Mouse (Mus musculus) limb, embryonic 14.5 days (tissue): ENCODE data around the gene Stard13. TPM values are rescaled to one million over a fixed set of nuclear protein-coding genes. Genes with fewer than 3 reads are reported as not detected.

ENCODE experiments used
- ATAC-seq: fragments of 200-750 bp; cut with Nextera tagmentation; 2 replicates; pipeline ENCODE4 v1.8.0; 2017; ENCODE audit warnings: low read depth, moderate number of reproducible peaks, moderate TSS enrichment; ENCODE audit not compliant: low FRiP score
- DNase-seq: peaks from one replicate; pipeline ENCODE4 v3.0.0-alpha.2; 2015; ENCODE audit warnings: low spot score
- H3K27ac ChIP-seq: fragments of 300-500 bp; sonication (generic); replicated peaks from 2 replicates; pipeline ENCODE4 v1.5.1; 2014; ENCODE audit warnings: low read depth, mild to moderate bottlenecking, low read length, moderate library complexity, mixed read lengths
- H3K27me3 ChIP-seq: fragments of 300-500 bp; sonication (generic); 2 replicates; pipeline ENCODE4 v1.6.1; 2014; ENCODE audit warnings: low read length, mixed read lengths; ENCODE audit not compliant: control insufficient read depth, insufficient read depth
- H3K36me3 ChIP-seq: fragments of 300-500 bp; sonication (generic); 2 replicates; pipeline ENCODE4 v1.6.1; 2014; ENCODE audit warnings: mild to moderate bottlenecking, low read length, moderate library complexity, mixed read lengths; ENCODE audit not compliant: control insufficient read depth, insufficient read depth
- H3K4me1 ChIP-seq: fragments of 300-500 bp; sonication (generic); 2 replicates; pipeline ENCODE4 v1.6.1; 2014; ENCODE audit warnings: antibody characterized with exemption, low read length, mixed read lengths; ENCODE audit not compliant: control insufficient read depth, insufficient read depth
- H3K4me2 ChIP-seq: fragments of 300-500 bp; sonication (generic); replicated peaks from 2 replicates; pipeline ENCODE4 v1.6.1; 2014; ENCODE audit warnings: low read depth, mild to moderate bottlenecking, low read length, moderate library complexity; ENCODE audit not compliant: severe bottlenecking
- H3K4me3 ChIP-seq: fragments of 300-500 bp; sonication (generic); replicated peaks from 2 replicates; pipeline ENCODE4 v1.5.1; 2014; ENCODE audit warnings: low read length
- H3K9ac ChIP-seq: fragments of 300-500 bp; sonication (generic); 2 replicates; pipeline ENCODE4 v1.6.1; 2014; ENCODE audit warnings: mild to moderate bottlenecking, low read depth, low read length, moderate library complexity; ENCODE audit not compliant: severe bottlenecking
- H3K9me3 ChIP-seq: fragments of 300-500 bp; sonication (generic); 2 replicates; pipeline ENCODE4 v1.6.1; 2016; ENCODE audit warnings: low read length; ENCODE audit not compliant: control insufficient read depth
- POLR2A ChIP-seq: fragments of 200-500 bp; IDR thresholded peaks from 2 replicates; pipeline ENCODE4 v1.8.0; 2012; ENCODE audit warnings: inconsistent platforms, mild to moderate bottlenecking, moderate library complexity, borderline replicate concordance; ENCODE audit not compliant: insufficient read depth, insufficient read length; ENCODE audit errors: extremely low read depth
- WGBS: fragments of 180-500 bp; shearing (Covaris S2); extraction: QIAGEN DNeasy Blood & Tissue Kit; methylation state at CpG from one replicate; pipeline ENCODE4 v1.1.7; 2014; 5-methylcytosine and 5-hydroxymethylcytosine counted together
- polyA plus RNA-seq, 2 experiments: library from polyadenylated mRNA; depleted of rRNA in 1 of 2; stranded (reverse) in 1 of 2; unstranded in 1 of 2; fragments of >200 nt; fragmentation: Nextera tagmentation in 1 of 2; extraction: Ambion mirVana in 1 of 2; gene quantifications; 2 replicates each; pipeline versions ENCODE4 v1.2.1 to v1.2.3; 2012 to 2014

The Stard13 gene
- polyA plus RNA-seq, 2 experiments: 9.0 to 17.5 TPM

DNA sequence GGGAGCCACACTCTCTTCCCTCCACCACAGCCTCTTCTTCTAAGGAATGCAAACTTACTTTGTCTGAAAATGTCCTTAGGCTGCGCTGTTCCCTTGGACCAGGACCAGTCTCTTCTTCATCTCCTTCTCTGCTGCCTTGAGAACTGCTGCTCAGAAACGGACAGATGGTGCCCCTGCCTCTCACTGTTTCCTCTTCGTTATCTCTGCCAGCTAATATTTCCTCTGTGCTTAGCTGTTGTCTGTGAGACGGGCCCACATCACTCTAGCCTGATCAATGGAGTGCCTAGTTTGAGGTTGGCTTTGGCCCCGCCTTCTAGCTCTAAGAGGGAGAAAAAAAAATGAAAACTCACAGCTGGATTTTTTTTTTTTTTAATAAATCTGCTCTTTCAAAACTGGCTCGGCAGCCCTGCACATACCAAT is 106.3 kb downstream of the Stard13 start:
- Histone ChIP-seq H3K27ac (peak overlapping the region; percentile 63; the same call in 1 of the 2 replicates), H3K36me3 (no peaks in the 10 kb centered on the region), H3K27me3 (no peaks in the 10 kb centered on the region), H3K4me1 (peaks cover 16% of the 10 kb centered on the region), H3K9ac (no peak overlapping the region), H3K4me3 (peak overlapping the region; percentile 11; the same call in 1 of the 2 replicates), H3K4me2 (peak overlapping the region; percentile 39), H3K9me3 (no peaks in the 10 kb centered on the region)
- 37% methylated on average over 6 of the region's 6 CpGs for WGBS
- DNase-seq (no peak), ATAC-seq (no peak)
- no peak for TF ChIP-seq POLR2A

DNA sequence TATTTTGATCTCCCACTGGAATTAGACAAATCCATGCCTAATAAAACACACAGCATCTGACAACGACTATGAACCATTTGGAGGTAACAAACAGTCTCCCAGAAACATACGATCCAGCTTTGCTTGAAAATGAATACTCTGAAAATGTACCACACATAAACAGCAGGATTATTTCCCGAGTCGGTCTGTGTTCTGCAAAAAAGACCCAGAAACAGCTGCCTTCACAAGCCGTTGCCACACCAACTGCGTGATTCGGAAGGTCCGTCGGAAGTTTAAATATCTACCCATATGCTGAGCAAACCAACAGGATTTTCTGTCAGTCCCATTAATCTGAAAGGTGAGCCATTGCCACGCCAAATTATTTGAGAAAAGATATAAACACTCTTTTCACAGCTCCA is 107.0 kb downstream of the Stard13 start:
- no peak for TF ChIP-seq POLR2A

DNA sequence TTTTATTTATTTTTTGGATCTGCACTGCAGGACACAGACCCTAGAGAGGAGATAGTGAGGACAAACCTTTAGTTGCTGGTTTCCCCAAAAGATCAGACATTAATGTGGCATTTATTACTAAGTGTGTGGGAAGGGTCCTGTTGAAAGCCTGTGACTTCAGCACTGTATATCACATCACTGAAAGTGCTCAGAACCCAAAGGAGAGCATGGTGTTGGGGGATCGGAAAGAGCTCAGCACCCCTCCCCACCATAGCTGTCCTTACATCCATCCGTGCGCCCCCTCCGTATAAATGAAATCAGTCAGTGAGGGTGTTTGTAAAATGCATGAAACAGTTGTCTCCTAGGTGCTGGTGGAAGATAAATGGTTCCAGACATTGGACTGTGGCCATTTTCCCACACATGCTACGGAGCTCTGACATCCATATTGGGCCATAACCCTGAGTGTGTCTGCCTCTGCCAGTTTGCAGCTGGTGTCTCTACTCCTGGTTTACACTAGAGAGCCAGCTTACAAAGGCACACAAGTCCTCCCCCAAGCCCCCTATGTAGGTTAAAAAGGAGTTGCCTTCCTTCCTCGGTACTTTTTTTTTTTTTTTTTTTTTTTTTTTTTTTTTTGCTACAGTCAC is 107.5 kb downstream of the Stard13 start:
- 27% methylated on average over 6 of the region's 6 CpGs for WGBS
- Histone ChIP-seq H3K4me1 (peaks cover 16% of the 10 kb centered on the region), H3K27me3 (no peaks in the 10 kb centered on the region), H3K9ac (no peak overlapping the region), H3K4me3 (peak overlapping the region; percentile 13), H3K9me3 (no peaks in the 10 kb centered on the region), H3K27ac (no peak overlapping the region; the same call in 1 of the 2 replicates), H3K4me2 (peak overlapping the region; percentile 39), H3K36me3 (no peaks in the 10 kb centered on the region)
- no peak for TF ChIP-seq POLR2A
- peak; percentile 76 for ATAC-seq
- DNase-seq: peak; percentile 72

More for the DNA sequence above, 107.0 kb downstream of the Stard13 start:
- Histone ChIP-seq H3K27me3 (no peaks in the 10 kb centered on the region), H3K4me1 (peaks cover 16% of the 10 kb centered on the region), H3K4me3 (peak overlapping the region; percentile 13), H3K27ac (peak overlapping the region; percentile 63), H3K36me3 (no peaks in the 10 kb centered on the region), H3K9me3 (no peaks in the 10 kb centered on the region), H3K9ac (no peak overlapping the region), H3K4me2 (peak overlapping the region; percentile 39)
- WGBS: 27% methylated on average over 10 of the region's 10 CpGs
- DNase-seq (no peak), ATAC-seq (peak; percentile 69; the same call in 1 of the 2 replicates)

DNA sequence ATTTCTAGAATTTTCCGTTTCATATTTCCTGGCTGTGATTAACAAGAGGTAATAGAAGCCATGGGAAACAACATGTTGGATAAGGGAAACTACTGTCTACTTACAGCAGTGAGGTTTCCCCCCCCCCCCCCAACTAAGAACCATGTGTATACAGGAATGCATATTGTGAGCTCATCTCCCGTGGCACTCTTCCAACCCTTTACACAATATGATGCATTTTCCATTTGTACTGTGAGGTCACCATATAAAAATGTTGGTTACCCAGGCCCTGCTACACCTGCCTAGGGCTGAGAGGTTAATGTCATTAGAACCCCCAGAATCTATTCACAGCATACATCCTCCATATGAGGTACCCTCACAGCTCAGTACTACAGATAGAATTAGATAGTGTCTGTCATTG is 115.8 kb downstream of the Stard13 start:
- no peak overlapping the region for H3K4me3 ChIP-seq
- H3K27ac ChIP-seq: no peak overlapping the region
- TF ChIP-seq POLR2A: no peak
- H3K4me2 ChIP-seq: no peak overlapping the region
- DNase-seq: peak; percentile 55
- no peak overlapping the region for H3K9ac ChIP-seq
- H3K9me3 ChIP-seq: no peaks in the 10 kb centered on the region
- 64% methylated on average over 2 of the region's 2 CpGs for WGBS
- H3K4me1 ChIP-seq: 0 out of 2 replicates have a peak, but pooled peaks cover 2% of the 10 kb centered on the region
- no peaks in the 10 kb centered on the region for H3K36me3 ChIP-seq
- H3K27me3 ChIP-seq: no peaks in the 10 kb centered on the region
- peak; percentile 42 for ATAC-seq

DNA sequence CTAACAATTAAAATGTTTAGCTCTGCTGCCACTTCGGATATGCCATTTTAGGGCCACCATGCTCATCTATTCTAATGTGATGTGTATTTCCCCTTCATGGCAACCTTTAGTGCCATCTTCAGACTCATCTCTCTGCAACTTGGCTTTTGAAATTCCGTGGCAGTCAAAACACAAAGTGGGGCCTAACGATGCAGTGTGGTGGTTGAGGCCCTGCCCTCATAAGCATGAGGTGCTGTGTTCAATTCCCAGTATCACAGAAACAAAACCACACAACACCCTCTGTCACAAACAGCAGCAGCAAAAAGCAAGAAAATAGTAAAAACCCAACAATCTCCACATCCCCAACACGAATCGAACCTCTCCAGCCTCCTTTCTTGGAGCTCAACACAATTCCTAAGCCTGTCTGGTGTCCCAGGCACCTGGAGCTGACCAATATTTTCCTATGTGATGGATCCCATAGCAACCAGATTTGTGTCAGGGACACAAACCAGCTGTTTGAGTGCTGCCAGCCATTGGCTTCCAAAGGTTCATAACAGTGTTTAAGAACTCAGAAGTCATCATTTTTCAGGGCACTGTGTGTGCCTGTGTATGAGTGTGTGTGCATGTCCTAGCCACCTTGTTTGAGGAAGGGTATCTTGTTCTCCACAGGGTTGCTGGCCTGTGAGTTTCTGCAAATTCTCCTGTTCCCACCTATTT is 117.3 kb downstream of the Stard13 start:
- 0 out of 2 replicates have a peak, but pooled peaks have one; percentile 28 for ATAC-seq

More for the DNA sequence above, 117.3 kb downstream of the Stard13 start:
- DNase-seq: peak; percentile 49
- H3K36me3 ChIP-seq: no peaks in the 10 kb centered on the region
- H3K4me2 ChIP-seq: no peak overlapping the region
- H3K4me1 ChIP-seq: 0 out of 2 replicates have a peak, but pooled peaks cover 2% of the 10 kb centered on the region
- 0 out of 2 replicates have a peak overlapping the region, but pooled peaks have one; percentile 5 for H3K9ac ChIP-seq
- no peak overlapping the region for H3K4me3 ChIP-seq
- no peak overlapping the region for H3K27ac ChIP-seq
- H3K9me3 ChIP-seq: no peaks in the 10 kb centered on the region
- 83% methylated on average over 5 of the region's 5 CpGs for WGBS
- TF ChIP-seq POLR2A: no peak
- no peaks in the 10 kb centered on the region for H3K27me3 ChIP-seq
